Mouse (Mus musculus) stomach, postnatal 0 days (tissue): ENCODE measurements around the gene Ppp1r2.

ENCODE experiments used
- CTCF ChIP-seq: IDR thresholded peaks from 2 replicates; pipeline ENCODE4 v1.5.1; 2016; ENCODE audit warnings: antibody characterized with exemption, low read depth, mild to moderate bottlenecking, moderate library complexity
- EP300 ChIP-seq: optimal IDR thresholded peaks from 2 replicates; pipeline ENCODE3; 2016; ENCODE audit warnings: antibody characterized with exemption

GRCm38 (mm10) chr16:31227746-31228145, 47.3 kb downstream of the Ppp1r2 start:
- TF ChIP-seq CTCF (no peak), EP300 (no peak)
